8 mouse cellular contexts compared by ENCODE assay signal in the genomic region with DNA sequence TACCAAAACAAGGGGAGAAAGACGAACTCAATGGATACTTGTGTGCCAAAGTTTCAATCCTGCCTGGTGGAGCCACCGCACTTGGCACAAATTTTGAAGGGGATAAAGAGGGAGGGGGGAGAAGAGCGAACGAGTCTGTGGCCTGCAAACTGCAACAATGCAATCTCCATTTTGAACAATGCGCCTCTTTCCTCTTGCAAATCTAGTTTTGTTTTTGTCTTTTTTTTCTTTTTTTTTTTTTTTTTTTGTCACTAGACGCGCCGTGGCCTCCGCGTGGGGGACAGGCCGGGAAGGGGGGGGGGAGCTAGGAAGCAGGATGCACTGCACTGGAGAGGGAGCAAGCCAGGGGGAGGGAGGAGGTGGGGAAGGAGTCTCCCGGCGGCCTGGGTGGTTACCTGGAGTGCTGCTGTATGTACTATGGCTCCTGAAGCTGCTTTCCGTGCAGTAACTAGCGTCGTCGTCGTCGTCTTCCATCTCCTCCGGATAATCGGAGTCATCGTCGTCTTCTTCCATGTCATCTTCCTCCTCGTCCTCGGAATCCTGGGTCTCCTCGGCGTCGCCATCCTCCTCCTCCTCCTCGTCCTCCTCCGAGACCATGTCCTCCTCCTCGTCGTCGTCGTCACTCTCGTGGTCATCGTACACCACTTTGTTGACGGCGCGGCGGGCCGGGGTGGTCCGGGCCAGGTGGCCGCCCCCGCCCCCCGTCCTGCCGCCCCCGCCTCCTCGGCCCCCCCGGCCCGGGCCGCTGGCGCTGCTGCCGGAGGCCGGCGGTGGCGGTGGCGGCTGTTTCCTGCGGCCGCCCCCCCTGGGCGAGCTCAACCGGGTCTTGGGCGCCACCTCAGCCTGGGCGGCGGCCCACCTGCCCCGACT. TPM values are rescaled to one million over a fixed set of nuclear protein-coding genes. Genes with fewer than 3 reads are reported as not detected.
DNase-seq lines count a peak whose midpoint lies in the region; ATAC-seq and TF ChIP-seq lines count a peak whose summit lies in the region.

No protein-coding gene starts in this region.

- DNase-seq in MEL (ENCODE audit: low read depth, low spot score): peak; percentile 74
- DNase-seq in cerebellum, adult 2 months: peak; percentile 76 to 80
- peak; percentile 62 for DNase-seq in forebrain, postnatal 0 days
- peak; percentile 62 for DNase-seq in heart, postnatal 4 days
- DNase-seq in layer of hippocampus, postnatal 25 days (ENCODE audit: extremely low spot score in 1 of 2, low spot score in 1 of 2): peak; percentile 38 to 49
- peak; percentile 70 for DNase-seq in lung, postnatal 25 days (ENCODE audit: low spot score)
- DNase-seq in retina, embryonic 14.5 days (ENCODE audit: low spot score): peak; percentile 61
- peak; percentile 68 to 79 for DNase-seq in thymus, postnatal 36 days

- no peak for TF ChIP-seq RAD21 in MEL (IDR thresholded peaks at IDR 0.05; ENCODE audit: low read depth, low read length)

- no peaks in the 10 kb centered on the region for H3K27me3 ChIP-seq in MEL (ENCODE audit: control insufficient read depth in 1 of 2, insufficient read depth in 2 of 2, low read length in 2 of 2)
- no peaks in the 10 kb centered on the region for H3K27me3 ChIP-seq in cerebellum, adult 2 months (ENCODE audit: control insufficient read depth, insufficient read depth, low read length)
- H3K27me3 ChIP-seq in forebrain, postnatal 0 days (ENCODE audit: insufficient read depth, low read length): no peaks in the 10 kb centered on the region

- ATAC-seq in forebrain, postnatal 0 days: peak; percentile 23

- no peak; a peak in 1 of 6 replicates for TF ChIP-seq CTCF in MEL (IDR thresholded peaks at IDR 0.05 in 2 of 3, conservative IDR thresholded peaks at IDR 0.05 in 1 of 3; ENCODE audit: control insufficient read depth in 1 of 3, insufficient read depth in 1 of 3, low read depth in 2 of 3, low read length in 3 of 3, poor library complexity in 1 of 3, severe bottlenecking in 1 of 3)
- no peak for TF ChIP-seq CTCF in cerebellum, adult 2 months (IDR thresholded peaks at IDR 0.05; ENCODE audit: borderline replicate concordance, insufficient read depth, low read depth, low read length)
- TF ChIP-seq CTCF in forebrain, postnatal 0 days (IDR thresholded peaks at IDR 0.05; ENCODE audit: low read depth): 0 out of 2 replicates have a peak, but pooled peaks have one; percentile 8

- H3K36me3 ChIP-seq in MEL (ENCODE audit: control insufficient read depth in 1 of 2, insufficient read depth in 2 of 2, low read length in 2 of 2): peaks cover 0 to 19% of the 10 kb centered on the region in 2 experiments; a peak in 2 of 4 replicates
- H3K36me3 ChIP-seq in forebrain, postnatal 0 days (ENCODE audit: insufficient read depth): no peaks in the 10 kb centered on the region

- WGBS in cerebellum, adult 2 months: 2% methylated on average over 47 of the region's 65 CpGs
- 2% methylated on average over 52 of the region's 65 CpGs for WGBS in forebrain, postnatal 0 days

- no peaks in the 10 kb centered on the region for H3K9me3 ChIP-seq in MEL (replicated peaks; ENCODE audit: insufficient read depth, low read length)
- H3K9me3 ChIP-seq in forebrain, postnatal 0 days (ENCODE audit: low read length): no peaks in the 10 kb centered on the region

- H3K4me1 ChIP-seq in MEL (ENCODE audit: control insufficient read depth in 1 of 2, insufficient read depth in 2 of 2, low read length in 2 of 2): peaks cover 0 to 7% of the 10 kb centered on the region in 2 experiments; a peak in 3 of 4 replicates
- H3K4me1 ChIP-seq in cerebellum, adult 2 months (ENCODE audit: control insufficient read depth, insufficient read depth, low read length): no peaks in the 10 kb centered on the region; the same call in 1 of the 2 replicates
- H3K4me1 ChIP-seq in forebrain, postnatal 0 days (ENCODE audit: insufficient read depth): peaks cover 10% of the 10 kb centered on the region; the same call in 1 of the 2 replicates

- H3K79me2 ChIP-seq in MEL (ENCODE audit: control insufficient read depth, insufficient read depth, low read length, poor library complexity): peaks cover 50% of the 10 kb centered on the region

- peak overlapping the region; percentile 68 for H3K27ac ChIP-seq in MEL (ENCODE audit: control insufficient read depth, low read depth, low read length)
- H3K27ac ChIP-seq in cerebellum, adult 2 months (ENCODE audit: insufficient read depth, low read length): peak overlapping the region; percentile 76
- peak overlapping the region; percentile 95 for H3K27ac ChIP-seq in forebrain, postnatal 0 days (ENCODE audit: low read depth, low read length)

- H3K4me2 ChIP-seq in forebrain, postnatal 0 days (ENCODE audit: low read depth): peak overlapping the region; percentile 82

- peak in 1 of 2 experiments; percentile 38; a peak in 2 of 4 replicates for TF ChIP-seq POLR2A in MEL (IDR thresholded peaks at IDR 0.05; ENCODE audit: control insufficient read depth in 1 of 2, insufficient read depth in 1 of 2, low read depth in 1 of 2, low read length in 2 of 2, poor library complexity in 1 of 2)
- peak; percentile 49; the same call in 1 of the 2 replicates for TF ChIP-seq POLR2A in cerebellum, adult 2 months (IDR thresholded peaks at IDR 0.05; ENCODE audit: borderline replicate concordance, insufficient read depth, low read length)

- H3K4me3 ChIP-seq in MEL (ENCODE audit: control insufficient read depth in 1 of 2, insufficient read depth in 1 of 2, low read depth in 2 of 2, low read length in 2 of 2): peak overlapping the region; percentile 94 to 97
- H3K4me3 ChIP-seq in cerebellum, adult 2 months (replicated peaks; ENCODE audit: insufficient read depth, low read depth, low read length): peak overlapping the region; percentile 77
- peak overlapping the region; percentile 98 for H3K4me3 ChIP-seq in forebrain, postnatal 0 days (ENCODE audit: low read depth, low read length)

- H3K9ac ChIP-seq in MEL (ENCODE audit: control insufficient read depth, low read depth, low read length, poor library complexity, severe bottlenecking): peak overlapping the region; percentile 82
- peak overlapping the region; percentile 96 for H3K9ac ChIP-seq in forebrain, postnatal 0 days

- no peak for TF ChIP-seq EP300 in MEL (IDR thresholded peaks at IDR 0.05; ENCODE audit: low read depth in 1 of 2, low read length in 2 of 2)

TF ChIP-seq in MEL, 35 proteins besides CTCF, POLR2A, EP300 and RAD21 (continues in another document):
- TF ChIP-seq MAFK (IDR thresholded peaks at IDR 0.05; ENCODE audit: borderline replicate concordance, low read depth, low read length) (no peak), USF2 (IDR thresholded peaks at IDR 0.05; ENCODE audit: borderline replicate concordance in 1 of 2, insufficient read depth in 1 of 2, low read depth in 1 of 2, low read length in 2 of 2) (no peak), TAL1 (IDR thresholded peaks at IDR 0.05; ENCODE audit: low read length) (no peak), HCFC1 (IDR thresholded peaks at IDR 0.05; ENCODE audit: low read depth, low read length) (peak; percentile 42; the same call in 1 of the 2 replicates), MAX (IDR thresholded peaks at IDR 0.05; ENCODE audit: low read length) (peak; percentile 64), RCOR1 (IDR thresholded peaks at IDR 0.05; ENCODE audit: low read depth, low read length) (no peak), SMC3 (IDR thresholded peaks at IDR 0.05; ENCODE audit: low read depth, low read length) (no peak), JUND (IDR thresholded peaks at IDR 0.05; ENCODE audit: low read depth, low read length) (no peak), KAT2A (conservative IDR thresholded peaks at IDR 0.05; ENCODE audit: low read depth, low read length) (no peak; the same call in 1 of the 2 replicates), USF1 (IDR thresholded peaks at IDR 0.05; ENCODE audit: low read depth, low read length) (peak; percentile 10; the same call in 1 of the 2 replicates), TBP (IDR thresholded peaks at IDR 0.05; ENCODE audit: low read depth, low read length) (0 out of 2 replicates have a peak, but pooled peaks have one; percentile 7), TCF12 (IDR thresholded peaks at IDR 0.05; ENCODE audit: low read depth, low read length) (no peak; the same call in 1 of the 2 replicates), ELF1 (IDR thresholded peaks at IDR 0.05; ENCODE audit: low read depth, low read length) (0 out of 2 replicates have a peak, but pooled peaks have one; percentile 13), SIN3A (IDR thresholded peaks at IDR 0.05; ENCODE audit: low read length) (peak; percentile 59), POLR2AphosphoS5 (IDR thresholded peaks at IDR 0.05; ENCODE audit: borderline replicate concordance, low read depth, low read length) (no peak), MAZ (IDR thresholded peaks at IDR 0.05; ENCODE audit: low read depth, low read length) (peak; percentile 74), ZNF384 (IDR thresholded peaks at IDR 0.05; ENCODE audit: low read depth, low read length) (peak; percentile 65), UBTF (IDR thresholded peaks at IDR 0.05; ENCODE audit: borderline replicate concordance, insufficient read depth, low read depth, low read length) (peak; percentile 45; the same call in 1 of the 2 replicates), ETS1 (IDR thresholded peaks at IDR 0.05; ENCODE audit: low read depth, low read length) (no peak), ZMIZ1 (IDR thresholded peaks at IDR 0.05; ENCODE audit: low read depth, low read length) (0 out of 2 replicates have a peak, but pooled peaks have one; percentile 28), MXI1 (IDR thresholded peaks at IDR 0.05; ENCODE audit: low read depth, low read length) (peak; percentile 74), CHD1 (IDR thresholded peaks at IDR 0.05; ENCODE audit: low read depth, low read length) (no peak; the same call in none of the 2 replicates)

RNA-seq across cellular contexts. Expression of a gene that starts 0.8 kb away (rescaled TPM):
- 27.5 and 31.2 TPM in 2 replicates for total RNA-seq in MEL (2012; rRNA removed)
- polyA plus RNA-seq in MEL (2012; ENCODE audit: insufficient read depth in 1 of 2, insufficient read length in 2 of 2, low read depth in 1 of 2, low replicate concordance in 2 of 2, missing spikeins in 1 of 2): 10 to 100 TPM; 52.7 to 55.4 TPM
- 55.7 and 56.9 TPM in 2 replicates for polyA plus RNA-seq in cerebellum, adult 2 months (2012; rRNA removed)
- total RNA-seq in forebrain, postnatal 0 days (2014; rRNA removed): 42.9 and 52.6 TPM in 2 replicates
- polyA plus RNA-seq in forebrain, postnatal 0 days (2015; fragmentation: Nextera tagmentation; extraction: Ambion mirVana): 11.0 and 17.2 TPM in 2 replicates
- total RNA-seq in heart, postnatal 4 days (2021): 10 to 100 TPM; 42.0 to 44.8 TPM
- 10 to 100 TPM; 58.9 to 71.2 TPM for total RNA-seq in layer of hippocampus, postnatal 25 days (2021)

RNA-seq across cellular contexts. Expression of a gene that starts 58.1 kb away (rescaled TPM):
- total RNA-seq in MEL (2012; rRNA removed): 98.9 and 110 TPM in 2 replicates
- polyA plus RNA-seq in MEL (2012; ENCODE audit: insufficient read depth in 1 of 2, insufficient read length in 2 of 2, low read depth in 1 of 2, low replicate concordance in 2 of 2, missing spikeins in 1 of 2): 10 to 100 TPM; 58.5 to 93.8 TPM
- polyA plus RNA-seq in cerebellum, adult 2 months (2012; rRNA removed): 19.5 and 20.0 TPM in 2 replicates
- total RNA-seq in forebrain, postnatal 0 days (2014; rRNA removed): 42.2 and 49.0 TPM in 2 replicates
- polyA plus RNA-seq in forebrain, postnatal 0 days (2015; fragmentation: Nextera tagmentation; extraction: Ambion mirVana): 25.5 and 35.6 TPM in 2 replicates
- total RNA-seq in heart, postnatal 4 days (2021): 10 to 100 TPM; 28.5 to 30.8 TPM
- 10 to 100 TPM; 22.8 to 24.4 TPM for total RNA-seq in layer of hippocampus, postnatal 25 days (2021)

Comparison
In these comparisons a context has a peak if more than half of its experiments do, and no peak if none do; other contexts are left out.
1. Peak in every context shown above with its lines: DNase-seq, ATAC-seq, H3K4me3 ChIP-seq and H3K27ac ChIP-seq.